Mouse (Mus musculus): ENCODE measurements at regions not wholly inside any gene's neighbourhood (a gene's known extent, or its start where the extent isn't known, plus 50 kb on each side); places are given as distances from the start of the nearest gene placed in this dataset.

DNA sequence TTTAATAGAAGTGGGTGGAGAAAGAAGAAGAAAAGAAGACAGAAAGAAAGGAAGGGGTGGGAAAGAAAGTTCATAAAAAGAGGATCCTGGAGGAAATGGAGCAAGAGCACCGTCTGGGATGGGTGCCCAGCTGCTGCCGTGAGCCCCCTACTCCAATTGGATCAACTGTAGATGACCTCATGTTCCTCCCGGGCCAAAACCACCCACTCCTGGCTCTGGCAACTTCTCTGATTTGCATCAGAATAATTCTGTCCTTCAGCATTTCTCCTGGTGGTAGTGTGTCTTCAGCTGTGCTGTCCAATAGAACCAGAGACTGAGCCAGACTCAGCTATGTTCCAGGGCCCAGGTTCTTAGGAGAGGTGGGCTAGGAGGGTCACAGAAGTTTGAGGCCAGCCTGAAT, 212.6 kb downstream of the Satb1 start:
- H3K9me3 ChIP-seq (replicated peaks): peaks cover 9% of the 10 kb centered on the region
- TF ChIP-seq POLR2AphosphoS5 (IDR thresholded peaks at IDR 0.05; ENCODE audit: insufficient replicate concordance, low read depth, low read length) (no peak), TAL1 (conservative IDR thresholded peaks at IDR 0.05; ENCODE audit: low read depth, low read length) (no peak), GATA2 (IDR thresholded peaks at IDR 0.05; ENCODE audit: borderline replicate concordance, low read depth, low read length) (no peak), GATA1 (IDR thresholded peaks at IDR 0.05; ENCODE audit: borderline replicate concordance, low read length) (no peak), CTCF (IDR thresholded peaks at IDR 0.05; ENCODE audit: low read depth, low read length) (no peak)
- no peaks in the 10 kb centered on the region for H3K4me1 ChIP-seq (ENCODE audit: insufficient read depth, low read depth, low read length)
- H3K36me3 ChIP-seq (replicated peaks): no peaks in the 10 kb centered on the region
- DNase-seq (ENCODE audit: low spot score): no peak
- no peaks in the 10 kb centered on the region for H3K27me3 ChIP-seq (ENCODE audit: insufficient read depth, low read length)
- no peak overlapping the region for H3K4me3 ChIP-seq (ENCODE audit: low read depth, low read length)
- no peak for ATAC-seq (ENCODE audit: extremely low read depth, insufficient number of reproducible peaks, low FRiP score, poor library complexity, severe bottlenecking)

- no peak for DNase-seq (ENCODE audit: low spot score)
- H3K36me3 ChIP-seq (replicated peaks): no peaks in the 10 kb centered on the region
- no peaks in the 10 kb centered on the region for H3K27me3 ChIP-seq (ENCODE audit: insufficient read depth, low read length)
- ATAC-seq (ENCODE audit: extremely low read depth, insufficient number of reproducible peaks, low FRiP score, poor library complexity, severe bottlenecking): no peak
- no peak overlapping the region for H3K4me3 ChIP-seq (ENCODE audit: low read depth, low read length)
- no peak for TF ChIP-seq TAL1 (conservative IDR thresholded peaks at IDR 0.05; ENCODE audit: low read depth, low read length)
- no peak for TF ChIP-seq GATA2 (IDR thresholded peaks at IDR 0.05; ENCODE audit: borderline replicate concordance, low read depth, low read length)
- no peak for TF ChIP-seq CTCF (IDR thresholded peaks at IDR 0.05; ENCODE audit: low read depth, low read length)
- no peak for TF ChIP-seq GATA1 (IDR thresholded peaks at IDR 0.05; ENCODE audit: borderline replicate concordance, low read length)
- H3K4me1 ChIP-seq (ENCODE audit: insufficient read depth, low read depth, low read length): no peaks in the 10 kb centered on the region
- peaks cover 39% of the 10 kb centered on the region for H3K9me3 ChIP-seq (replicated peaks)
Observed at GRCm38 (mm10) chr17:51585263-51585662, 247.8 kb downstream of the Satb1 start.

GRCm38 (mm10) chr17:51583984-51584880, 248.9 kb downstream of the Satb1 start:
- Histone ChIP-seq H3K9me3 (replicated peaks) (peaks cover 42% of the 10 kb centered on the region), H3K27me3 (ENCODE audit: insufficient read depth, low read length) (no peaks in the 10 kb centered on the region), H3K4me1 (ENCODE audit: insufficient read depth, low read depth, low read length) (no peaks in the 10 kb centered on the region), H3K4me3 (ENCODE audit: low read depth, low read length) (no peak overlapping the region), H3K36me3 (replicated peaks) (no peaks in the 10 kb centered on the region)
- no peak for TF ChIP-seq GATA1 (IDR thresholded peaks at IDR 0.05; ENCODE audit: borderline replicate concordance, low read length)
- TF ChIP-seq GATA2 (IDR thresholded peaks at IDR 0.05; ENCODE audit: borderline replicate concordance, low read depth, low read length): no peak
- TF ChIP-seq CTCF (IDR thresholded peaks at IDR 0.05; ENCODE audit: low read depth, low read length): no peak
- DNase-seq (ENCODE audit: low spot score): no peak
- ATAC-seq (ENCODE audit: extremely low read depth, insufficient number of reproducible peaks, low FRiP score, poor library complexity, severe bottlenecking): no peak

DNA sequence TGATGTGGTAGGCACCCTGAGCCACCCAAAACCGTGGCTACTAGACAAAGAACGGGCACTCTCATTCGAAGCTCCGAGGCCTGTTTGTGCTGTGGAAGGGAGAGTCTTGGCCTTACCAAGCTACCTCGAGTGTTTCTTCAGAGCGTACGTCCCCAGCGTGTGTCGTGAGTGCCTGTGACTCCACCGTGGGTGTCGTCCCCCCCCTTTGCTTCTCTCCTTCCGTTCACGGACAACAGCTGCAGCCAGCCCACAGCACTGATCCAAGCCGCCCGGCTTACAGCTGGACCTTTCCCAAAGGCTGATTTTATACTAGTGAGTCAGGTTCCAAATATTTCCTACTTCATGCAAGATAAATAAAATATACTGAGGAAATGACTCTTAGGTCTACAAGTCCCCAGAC, 249.8 kb downstream of the Satb1 start:
- no peaks in the 10 kb centered on the region for H3K4me1 ChIP-seq (ENCODE audit: insufficient read depth, low read depth, low read length)
- H3K4me3 ChIP-seq (ENCODE audit: low read depth, low read length): no peak overlapping the region
- peaks cover 38% of the 10 kb centered on the region for H3K9me3 ChIP-seq (replicated peaks)
- ATAC-seq (ENCODE audit: extremely low read depth, insufficient number of reproducible peaks, low FRiP score, poor library complexity, severe bottlenecking) (no peak), DNase-seq (ENCODE audit: low spot score) (no peak)
- TF ChIP-seq CTCF (IDR thresholded peaks at IDR 0.05; ENCODE audit: low read depth, low read length) (no peak), POLR2AphosphoS5 (IDR thresholded peaks at IDR 0.05; ENCODE audit: insufficient replicate concordance, low read depth, low read length) (no peak), GATA2 (IDR thresholded peaks at IDR 0.05; ENCODE audit: borderline replicate concordance, low read depth, low read length) (no peak), TAL1 (conservative IDR thresholded peaks at IDR 0.05; ENCODE audit: low read depth, low read length) (no peak), GATA1 (IDR thresholded peaks at IDR 0.05; ENCODE audit: borderline replicate concordance, low read length) (no peak)
- no peaks in the 10 kb centered on the region for H3K27me3 ChIP-seq (ENCODE audit: insufficient read depth, low read length)
- no peaks in the 10 kb centered on the region for H3K36me3 ChIP-seq (replicated peaks)

- no peaks in the 10 kb centered on the region for H3K36me3 ChIP-seq (replicated peaks)
- H3K27me3 ChIP-seq (ENCODE audit: insufficient read depth, low read length): no peaks in the 10 kb centered on the region
- peaks cover 30% of the 10 kb centered on the region for H3K9me3 ChIP-seq (replicated peaks)
- no peak overlapping the region for H3K4me3 ChIP-seq (ENCODE audit: low read depth, low read length)
- no peaks in the 10 kb centered on the region for H3K4me1 ChIP-seq (ENCODE audit: insufficient read depth, low read depth, low read length)
- DNase-seq (ENCODE audit: low spot score) (no peak), ATAC-seq (ENCODE audit: extremely low read depth, insufficient number of reproducible peaks, low FRiP score, poor library complexity, severe bottlenecking) (no peak)
- TF ChIP-seq TAL1 (conservative IDR thresholded peaks at IDR 0.05; ENCODE audit: low read depth, low read length) (no peak), GATA1 (IDR thresholded peaks at IDR 0.05; ENCODE audit: borderline replicate concordance, low read length) (no peak), GATA2 (IDR thresholded peaks at IDR 0.05; ENCODE audit: borderline replicate concordance, low read depth, low read length) (no peak), POLR2AphosphoS5 (IDR thresholded peaks at IDR 0.05; ENCODE audit: insufficient replicate concordance, low read depth, low read length) (no peak), CTCF (IDR thresholded peaks at IDR 0.05; ENCODE audit: low read depth, low read length) (no peak)
Observed at GRCm38 (mm10) chr17:51555854-51556253, 277.2 kb downstream of the Satb1 start.

DNA sequence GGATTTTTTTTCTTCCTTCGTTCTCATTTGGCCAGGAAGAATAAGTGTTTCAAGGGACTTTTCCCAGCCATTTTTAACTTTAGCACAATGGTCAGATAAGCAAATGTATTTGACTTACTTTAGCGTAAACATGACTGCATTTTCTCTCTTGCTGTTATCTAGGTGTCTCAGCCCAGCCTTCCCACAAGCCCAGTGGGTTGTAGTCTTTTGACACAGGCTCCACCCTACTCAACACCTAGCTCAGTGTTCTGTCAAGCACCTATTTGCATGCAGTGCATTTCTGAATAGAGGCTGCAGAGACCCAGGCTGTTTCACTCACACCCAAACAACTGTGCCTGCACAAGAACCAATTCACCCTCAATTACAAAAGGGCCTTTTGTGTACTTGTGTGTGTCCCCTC, 278.6 kb downstream of the Satb1 start:
- Histone ChIP-seq H3K4me3 (ENCODE audit: low read depth, low read length) (no peak overlapping the region), H3K9me3 (replicated peaks) (peaks cover 34% of the 10 kb centered on the region), H3K4me1 (ENCODE audit: insufficient read depth, low read depth, low read length) (no peaks in the 10 kb centered on the region), H3K27me3 (ENCODE audit: insufficient read depth, low read length) (no peaks in the 10 kb centered on the region), H3K36me3 (replicated peaks) (no peaks in the 10 kb centered on the region)
- DNase-seq (ENCODE audit: low spot score) (no peak), ATAC-seq (ENCODE audit: extremely low read depth, insufficient number of reproducible peaks, low FRiP score, poor library complexity, severe bottlenecking) (no peak)
- TF ChIP-seq POLR2AphosphoS5 (IDR thresholded peaks at IDR 0.05; ENCODE audit: insufficient replicate concordance, low read depth, low read length) (no peak), GATA2 (IDR thresholded peaks at IDR 0.05; ENCODE audit: borderline replicate concordance, low read depth, low read length) (no peak), CTCF (IDR thresholded peaks at IDR 0.05; ENCODE audit: low read depth, low read length) (no peak), TAL1 (conservative IDR thresholded peaks at IDR 0.05; ENCODE audit: low read depth, low read length) (no peak), GATA1 (IDR thresholded peaks at IDR 0.05; ENCODE audit: borderline replicate concordance, low read length) (no peak)
